Mouse (Mus musculus): Measurements from ENCODE around the gene Gpd1l. TPM values are rescaled to one million over a fixed set of nuclear protein-coding genes. Genes with fewer than 3 reads are reported as not detected.

The Gpd1l gene
- 10 to 100 TPM; 29.7 to 40.4 TPM for polyA plus RNA-seq (2017; shearing (Covaris generic))

DNA sequence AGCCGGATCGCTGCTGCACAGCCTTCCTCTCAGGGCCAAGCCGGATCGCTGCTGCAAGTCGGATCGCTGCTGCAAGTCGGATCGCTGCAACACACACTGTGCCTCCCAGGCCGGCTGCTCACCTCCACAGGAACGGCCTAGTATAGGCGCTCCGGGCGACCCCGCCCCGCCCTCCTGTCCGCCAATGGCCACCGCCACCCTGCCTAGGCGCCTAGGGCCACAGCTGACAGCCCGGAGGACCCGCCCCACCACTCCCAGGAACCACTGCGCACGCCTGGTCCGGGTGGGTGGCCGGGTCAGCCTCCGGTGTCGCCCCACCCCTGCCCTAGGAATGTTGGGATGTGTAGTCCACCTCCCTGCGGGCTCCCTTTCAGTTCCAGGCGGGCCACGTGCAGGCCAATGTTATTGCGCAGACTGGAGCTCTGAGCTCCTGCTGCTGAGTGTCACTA is at the start of gene Gpd1l:
TSS of gene Gpd1l (minus strand) at position 265 of the 449 bp plus-strand sequence.

DNA sequence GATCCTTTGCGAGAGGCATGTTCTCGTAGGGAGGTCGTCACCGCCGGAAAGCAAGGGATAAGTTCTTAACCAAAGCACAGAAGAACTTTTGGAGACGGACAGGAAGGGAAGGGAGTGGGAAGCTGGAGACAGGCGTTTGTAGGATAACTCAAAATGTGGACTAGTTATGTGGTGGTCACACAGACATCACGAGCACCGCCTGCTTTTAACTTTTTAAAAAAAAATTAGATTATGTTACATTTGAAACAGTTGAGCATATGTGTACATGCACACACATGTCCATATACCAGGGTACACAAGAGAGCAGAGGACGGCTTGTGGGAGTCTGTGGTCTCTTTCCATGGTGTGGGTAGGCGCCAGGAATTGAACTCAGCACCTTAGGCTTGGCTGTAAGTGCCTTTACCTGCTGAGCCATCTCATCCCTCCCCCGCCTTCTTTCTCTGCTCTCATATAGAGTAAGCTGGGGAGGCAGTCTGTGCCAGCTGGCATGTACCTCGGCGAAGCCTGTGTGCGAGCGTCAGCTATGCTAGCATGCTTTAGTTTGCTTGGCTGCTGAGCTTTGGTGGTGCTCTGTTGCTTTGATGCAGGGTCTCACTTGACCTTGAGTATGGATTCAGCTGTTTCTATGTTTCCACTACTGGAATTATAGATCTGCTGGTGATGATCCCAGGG is 49.0 kb upstream of the Gpd1l start, which contains the start of gene Rps27rt:
TSS of gene Rps27rt (minus strand) at position 51 of the 672 bp plus-strand sequence.

GRCm38 (mm10) chr9:114978281-114979111 is 44.7 kb upstream of the Gpd1l start, which contains the start of gene Osbpl10:
Gene Osbpl10 (plus strand): TSS chr9:114978569.

Other genes starting within 250 kb of the Gpd1l start
- 10 to 100 TPM; 68.7 to 72.7 TPM for gene Dync1li1, start 245.2 kb downstream of the Gpd1l start, polyA plus RNA-seq (2017; shearing (Covaris generic))
- gene Cmtm6, start 202.9 kb downstream of the Gpd1l start, polyA plus RNA-seq (2017; shearing (Covaris generic)): 100 to 1,000 TPM; 169 to 197 TPM
- 100 to 1,000 TPM; 133 to 354 TPM for gene Cmtm7, start 152.1 kb downstream of the Gpd1l start, polyA plus RNA-seq (2017; shearing (Covaris generic))
- under 1 TPM in 1 of 2 experiments, not detected in 1; 0.49 TPM for gene Cmtm8, start 89.8 kb downstream of the Gpd1l start, polyA plus RNA-seq (2017; shearing (Covaris generic))
- gene Osbpl10, start 44.6 kb upstream of the Gpd1l start, polyA plus RNA-seq (2017; shearing (Covaris generic)): under 1 TPM in 1 of 2 experiments, not detected in 1; 0.37 TPM
- gene Rps27rt, start 48.8 kb upstream of the Gpd1l start, polyA plus RNA-seq (2017; shearing (Covaris generic)): 1,000 to 10,000 TPM; 1,954 to 3,347 TPM